Mouse (Mus musculus) ES-E14 (cell line): ENCODE measurements at regions not wholly inside any gene's neighbourhood (a gene's known extent, or its start where the extent isn't known, plus 50 kb on each side); places are given as distances from the start of the nearest gene placed in this dataset.
A peak's percentile ranks its signal among the peaks of the same experiment; 100 is the strongest.

ENCODE experiments used
- DNase-seq: peaks from one replicate; pipeline ENCODE4 v3.0.0-alpha.2; 2013; ENCODE audit warnings: low read depth, low spot score
- H3K27ac ChIP-seq: 2 replicates; pipeline ENCODE4 v1.5.1; 2012; ENCODE audit warnings: low read depth, mild to moderate bottlenecking, low read length, moderate library complexity, mixed read lengths; ENCODE audit not compliant: poor library complexity, insufficient read depth, severe bottlenecking
- H3K36me3 ChIP-seq: 2 replicates; pipeline ENCODE4 v1.6.1; 2012; ENCODE audit warnings: mild to moderate bottlenecking, low read length, moderate library complexity, mixed read lengths; ENCODE audit not compliant: control insufficient read depth, poor library complexity, insufficient read depth, severe bottlenecking
- H3K4me1 ChIP-seq, 2 experiments: fragments of 150-350 bp in 1 of 2; sonication (generic) in 1 of 2; 2 replicates each; pipeline ENCODE4 v1.6.1; 2012; ENCODE audit warnings: low read length in 2 of 2, mild to moderate bottlenecking in 1 of 2, mixed read lengths in 1 of 2; ENCODE audit not compliant: control insufficient read depth in 2 of 2, insufficient read depth in 2 of 2, poor library complexity in 1 of 2
- H3K4me3 ChIP-seq, 2 experiments: fragments of 150-350 bp in 1 of 2; sonication (generic) in 1 of 2; 2 replicates each; pipeline ENCODE4 v1.5.1; 2012; ENCODE audit warnings: low read length in 2 of 2, low read depth in 1 of 2, mild to moderate bottlenecking in 1 of 2, mixed read lengths in 1 of 2; ENCODE audit not compliant: insufficient read depth in 1 of 2, poor library complexity in 1 of 2, severe bottlenecking in 1 of 2
- H3K9ac ChIP-seq: 2 replicates; pipeline ENCODE4 v1.6.1; 2012; ENCODE audit warnings: low read depth, mild to moderate bottlenecking, low read length, mixed read lengths; ENCODE audit not compliant: poor library complexity, insufficient read depth, severe bottlenecking
- H3K9me3 ChIP-seq: fragments of 150-350 bp; sonication (generic); 2 replicates; pipeline ENCODE4 v1.6.1; 2012; ENCODE audit warnings: low read depth, mild to moderate bottlenecking, low read length; ENCODE audit not compliant: control insufficient read depth, insufficient read depth
- CHD2 ChIP-seq: IDR thresholded peaks from 2 replicates; pipeline ENCODE4 v1.6.1; 2014; ENCODE audit warnings: mild to moderate bottlenecking, low read depth, low read length, inconsistent platforms
- HCFC1 ChIP-seq: IDR thresholded peaks from 2 replicates; pipeline ENCODE4 v1.6.1; 2012; ENCODE audit warnings: low read length, inconsistent platforms, borderline replicate concordance; ENCODE audit not compliant: insufficient read depth
- MAFK ChIP-seq: IDR thresholded peaks from 2 replicates; pipeline ENCODE4 v1.6.1; 2014; ENCODE audit warnings: mild to moderate bottlenecking, low read depth, low read length, inconsistent platforms; ENCODE audit not compliant: insufficient read depth
- ZC3H11A ChIP-seq: IDR thresholded peaks from 2 replicates; pipeline ENCODE4 v1.6.1; 2012; ENCODE audit warnings: low read depth, mild to moderate bottlenecking, inconsistent platforms, low read length, borderline replicate concordance
- ZNF384 ChIP-seq: IDR thresholded peaks from 2 replicates; pipeline ENCODE4 v1.6.1; 2012; ENCODE audit warnings: low read depth, low read length, inconsistent platforms
- in situ Hi-C, 2 experiments: fragments of 600-800 bp; cut with MboI; formaldehyde crosslinking; loops; one replicate each; pipeline ENCODE4 v1.15.1; 2025; ENCODE audit warnings: low sequenced_read_pairs in 2 of 2, inconsistent platforms in 1 of 2; ENCODE audit not compliant: unreplicated experiment in 2 of 2

DNA sequence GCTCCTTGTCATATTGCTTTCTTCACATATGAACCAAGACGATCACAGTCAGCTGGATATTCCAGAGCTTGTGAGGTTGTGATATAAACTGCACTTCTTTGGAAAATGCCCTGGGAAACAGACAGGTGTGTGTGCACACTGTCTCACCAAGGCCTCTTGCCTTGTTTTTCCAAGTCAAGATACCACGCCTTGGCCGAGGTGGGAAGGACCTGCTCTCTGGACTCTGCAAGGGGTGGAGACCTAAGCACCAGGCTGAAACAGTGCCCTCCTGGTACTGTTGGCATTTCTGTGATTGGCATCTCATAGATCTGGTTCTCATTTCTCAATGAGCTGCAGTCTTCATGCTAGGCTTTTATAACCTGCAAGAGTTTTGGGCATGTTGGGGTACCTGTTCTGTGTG is 73.2 kb upstream of the Nkx2-2 start:
- no peak for DNase-seq
- TF ChIP-seq ZNF384 (no peak), MAFK (no peak), ZC3H11A (no peak), CHD2 (no peak), HCFC1 (no peak)
- in situ Hi-C loops: no loop called here
- H3K27ac ChIP-seq: no peak overlapping the region
- H3K4me3 ChIP-seq: no peak overlapping the region
- no peaks in the 10 kb centered on the region for H3K9me3 ChIP-seq
- no peak overlapping the region for H3K9ac ChIP-seq
- no peaks in the 10 kb centered on the region for H3K4me1 ChIP-seq
- no peaks in the 10 kb centered on the region for H3K36me3 ChIP-seq

DNA sequence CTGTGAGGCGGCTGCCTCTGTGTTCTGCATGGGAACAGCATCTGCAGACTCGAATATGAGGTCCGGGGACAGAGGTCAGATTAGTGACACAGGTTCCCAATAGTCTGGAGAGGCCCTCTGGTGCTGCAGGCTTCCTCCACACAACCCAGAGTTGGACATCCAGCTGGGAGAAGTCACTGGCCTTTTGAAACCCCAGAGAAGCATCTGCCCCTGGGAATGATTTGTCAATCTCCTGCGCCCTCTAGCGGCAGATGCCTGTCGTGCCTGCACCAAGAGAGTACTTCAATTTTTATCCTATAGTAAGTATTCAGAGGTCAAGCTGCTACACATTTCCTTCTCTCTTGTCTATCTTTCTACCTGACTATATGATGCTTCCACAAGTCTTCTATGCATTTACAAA is 62.7 kb upstream of the Nkx2-2 start:
- Histone ChIP-seq H3K4me1 (peaks cover 0 to 2% of the 10 kb centered on the region in 2 experiments; a peak in 1 of 4 replicates), H3K4me3 (no peak overlapping the region), H3K27ac (no peak overlapping the region), H3K36me3 (no peaks in the 10 kb centered on the region), H3K9me3 (no peaks in the 10 kb centered on the region), H3K9ac (no peak overlapping the region)
- DNase-seq: peak; percentile 65
- in situ Hi-C loops: no loop called here
- TF ChIP-seq ZC3H11A (peak; percentile 70; the same call in 1 of the 2 replicates), CHD2 (no peak), ZNF384 (no peak)

DNA sequence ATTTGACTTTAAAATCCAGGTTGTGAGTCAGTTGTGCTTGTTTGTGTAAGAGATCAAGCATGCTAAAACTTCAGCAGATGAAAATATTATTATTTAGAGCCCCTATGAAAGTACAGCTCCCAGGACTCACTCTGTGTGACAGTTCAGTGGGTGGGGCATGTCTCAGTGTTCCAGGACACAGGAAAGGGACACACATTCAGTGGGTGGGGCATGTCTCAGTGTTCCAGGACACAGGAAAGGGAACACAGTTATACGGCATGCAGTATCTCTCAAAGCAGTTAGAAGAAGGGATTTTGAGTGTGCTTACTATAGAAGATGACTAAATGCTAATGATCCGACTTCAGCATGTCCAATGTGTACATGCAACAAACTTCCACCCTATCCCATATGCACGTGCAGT is 60.9 kb upstream of the Nkx2-2 start:
- DNase-seq: no peak
- Histone ChIP-seq H3K4me3 (no peak overlapping the region), H3K4me1 (peaks cover 0 to 2% of the 10 kb centered on the region in 2 experiments; a peak in 1 of 4 replicates), H3K27ac (no peak overlapping the region), H3K9ac (no peak overlapping the region), H3K36me3 (no peaks in the 10 kb centered on the region), H3K9me3 (no peaks in the 10 kb centered on the region)
- in situ Hi-C loops: no loop called here
- TF ChIP-seq MAFK (no peak), HCFC1 (no peak), CHD2 (no peak), ZC3H11A (no peak), ZNF384 (no peak)

DNA sequence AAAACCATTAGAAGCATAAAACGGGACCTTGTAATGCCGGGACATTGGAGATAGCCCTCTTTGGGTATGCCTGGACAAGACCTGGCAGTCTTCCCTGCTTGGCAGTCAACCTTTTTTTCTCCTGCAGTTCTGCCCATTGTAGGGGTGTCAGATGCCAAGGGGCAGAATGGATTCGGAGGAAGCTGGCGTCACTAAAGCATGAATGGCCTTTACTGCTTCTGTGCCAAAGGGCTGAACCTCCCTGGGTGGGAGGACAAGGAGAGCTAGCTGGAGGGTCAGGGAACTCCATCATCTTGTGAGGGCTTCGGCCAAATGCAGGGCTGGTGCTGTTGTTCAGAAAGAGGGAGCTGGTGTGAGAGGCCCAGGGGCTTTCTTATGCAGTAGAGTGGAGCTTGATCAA is 60.1 kb upstream of the Nkx2-2 start:
- peaks cover 0 to 2% of the 10 kb centered on the region in 2 experiments; a peak in 1 of 4 replicates for H3K4me1 ChIP-seq
- no peaks in the 10 kb centered on the region for H3K36me3 ChIP-seq
- no peaks in the 10 kb centered on the region for H3K9me3 ChIP-seq
- no peak for DNase-seq
- no peak for TF ChIP-seq HCFC1
- H3K4me3 ChIP-seq: no peak overlapping the region
- no peak overlapping the region for H3K9ac ChIP-seq
- in situ Hi-C loops: no loop called here
- H3K27ac ChIP-seq: no peak overlapping the region

DNA sequence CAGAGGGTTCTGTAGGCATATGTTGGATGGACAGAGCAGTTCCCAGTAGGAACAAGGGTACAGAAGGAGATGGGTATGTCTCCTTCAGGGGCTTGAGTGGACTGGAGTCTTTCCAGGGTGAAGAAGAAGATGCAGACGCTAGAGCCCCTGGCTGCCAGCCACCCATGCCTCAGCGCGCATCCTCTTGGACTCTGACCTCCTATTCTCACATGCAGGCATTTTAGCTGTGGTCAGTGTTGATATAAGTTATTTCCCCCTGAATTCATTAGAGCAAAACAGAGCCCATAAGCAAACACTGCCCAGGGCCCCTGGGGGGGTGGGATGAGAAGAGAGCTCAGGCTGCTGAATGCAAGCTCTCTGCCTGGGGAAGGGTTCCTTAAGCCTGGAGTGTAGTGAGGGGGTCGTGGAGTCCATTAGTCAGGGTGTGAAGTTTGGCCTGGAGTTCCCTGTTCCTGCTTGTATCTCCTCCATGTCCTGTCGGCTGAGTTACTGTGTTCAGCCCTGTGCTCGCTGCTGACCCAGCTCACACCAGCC is 54.0 kb upstream of the Nkx2-2 start:
- in situ Hi-C loops: no loop called here
- DNase-seq: no peak
- Histone ChIP-seq H3K4me1 (no peaks in the 10 kb centered on the region), H3K9ac (no peak overlapping the region), H3K36me3 (no peaks in the 10 kb centered on the region), H3K4me3 (no peak overlapping the region), H3K9me3 (no peaks in the 10 kb centered on the region), H3K27ac (no peak overlapping the region; the same call in 1 of the 2 replicates)
- no peak for TF ChIP-seq MAFK
- no peak for TF ChIP-seq ZC3H11A
- no peak for TF ChIP-seq ZNF384
- TF ChIP-seq CHD2: no peak
- no peak for TF ChIP-seq HCFC1
